Mouse (Mus musculus) forebrain, embryonic 10.5 days (tissue): ENCODE measurements around the gene Lap3. TPM values are rescaled to one million over a fixed set of nuclear protein-coding genes. Genes with fewer than 3 reads are reported as not detected.

Source experiments
- DNase-seq: peaks from one replicate; pipeline ENCODE4 v3.0.0-alpha.2; 2017; ENCODE audit warnings: low spot score; ENCODE audit errors: extremely low spot score
- H3K27ac ChIP-seq: fragments of 300-500 bp; sonication (generic); 2 replicates; pipeline ENCODE4 v1.5.1; 2016; ENCODE audit warnings: mild to moderate bottlenecking
- H3K27me3 ChIP-seq: fragments of 300-500 bp; sonication (generic); 2 replicates; pipeline ENCODE4 v1.6.1; 2016; ENCODE audit warnings: mild to moderate bottlenecking; ENCODE audit not compliant: poor library complexity, severe bottlenecking
- H3K36me3 ChIP-seq: fragments of 300-500 bp; sonication (generic); replicated peaks from 2 replicates; pipeline ENCODE4 v1.6.1; 2016; ENCODE audit warnings: mild to moderate bottlenecking, moderate library complexity
- H3K4me1 ChIP-seq: fragments of 300-500 bp; sonication (generic); 2 replicates; pipeline ENCODE4 v1.6.1; 2016
- H3K4me3 ChIP-seq: fragments of 300-500 bp; sonication (generic); 2 replicates; pipeline ENCODE4 v1.5.1; 2016; ENCODE audit warnings: mild to moderate bottlenecking, moderate library complexity
- H3K9me3 ChIP-seq: fragments of 300-500 bp; sonication (generic); 2 replicates; pipeline ENCODE4 v1.6.1; 2016; ENCODE audit warnings: mild to moderate bottlenecking, moderate library complexity
- WGBS: fragments of 180-500 bp; shearing (Covaris S2); methylation state at CpG from one replicate; pipeline ENCODE4 v1.1.7; 2016; 5-methylcytosine and 5-hydroxymethylcytosine counted together
- polyA plus RNA-seq: library from polyadenylated mRNA; unstranded; fragments of >200 nt; fragmentation: Nextera tagmentation; extraction: Ambion mirVana; gene quantifications from 2 replicates; pipeline ENCODE4 v1.2.1, GENCODE M21; 2016

Gene Lap3
- polyA plus RNA-seq, 1 experiment from 2014 or later = 114 TPM

GRCm38 (mm10) chr5:45510071-45510470 is 16.9 kb downstream of the Lap3 start:
- no peaks in the 10 kb centered on the region for H3K27me3 ChIP-seq
- no peaks in the 10 kb centered on the region for H3K9me3 ChIP-seq
- no peaks in the 10 kb centered on the region for H3K4me1 ChIP-seq
- peaks cover 96% of the 10 kb centered on the region for H3K36me3 ChIP-seq
- WGBS = 85% methylated on average over 7 of the region's 7 CpGs
- DNase-seq = no peak
- no peak overlapping the region for H3K27ac ChIP-seq
- no peak overlapping the region for H3K4me3 ChIP-seq

GRCm38 (mm10) chr5:45512908-45513307 is 19.7 kb downstream of the Lap3 start:
- DNase-seq = no peak
- Histone ChIP-seq H3K9me3 (no peaks in the 10 kb centered on the region), H3K27ac (no peak overlapping the region), H3K36me3 (peaks cover 80% of the 10 kb centered on the region), H3K27me3 (no peaks in the 10 kb centered on the region), H3K4me3 (no peak overlapping the region), H3K4me1 (no peaks in the 10 kb centered on the region)
- WGBS = 90% methylated on average over 6 of the region's 6 CpGs

GRCm38 (mm10) chr5:45513511-45513910 is 20.3 kb downstream of the Lap3 start:
- no peaks in the 10 kb centered on the region for H3K27me3 ChIP-seq
- H3K4me1 ChIP-seq = no peaks in the 10 kb centered on the region
- no peak overlapping the region for H3K27ac ChIP-seq
- DNase-seq = no peak
- no peaks in the 10 kb centered on the region for H3K9me3 ChIP-seq
- no peak overlapping the region for H3K4me3 ChIP-seq
- 90% methylated on average over 2 of the region's 2 CpGs for WGBS
- H3K36me3 ChIP-seq = peaks cover 75% of the 10 kb centered on the region

GRCm38 (mm10) chr5:45514599-45514998 is 21.4 kb downstream of the Lap3 start:
- Histone ChIP-seq H3K4me1 (peaks cover 1% of the 10 kb centered on the region), H3K36me3 (peaks cover 66% of the 10 kb centered on the region), H3K27ac (no peak overlapping the region), H3K4me3 (no peak overlapping the region), H3K9me3 (no peaks in the 10 kb centered on the region), H3K27me3 (no peaks in the 10 kb centered on the region)
- no peak for DNase-seq
- 90% methylated on average over 1 of the region's 1 CpGs for whole genome bisulfite sequencing

- Histone ChIP-seq H3K36me3 (peaks cover 60% of the 10 kb centered on the region), H3K27ac (no peak overlapping the region), H3K4me3 (no peak overlapping the region), H3K9me3 (no peaks in the 10 kb centered on the region), H3K4me1 (peaks cover 4% of the 10 kb centered on the region), H3K27me3 (no peaks in the 10 kb centered on the region)
- no peak for DNase-seq
- WGBS = 95% methylated on average over 10 of the region's 10 CpGs
Measured at GRCm38 (mm10) chr5:45515151-45515743, 22.1 kb downstream of the Lap3 start.

- Histone ChIP-seq H3K4me3 (peak within 1 kb of the TSS; percentile 94), H3K9me3 (no peaks in the 10 kb centered on the region), H3K4me1 (peaks cover 19% of the 10 kb centered on the region), H3K27ac (peak within 1 kb of the TSS; percentile 94), H3K36me3 (peaks cover 31% of the 10 kb centered on the region), H3K27me3 (no peaks in the 10 kb centered on the region)
- DNase-seq = peak; percentile 92
- 2% methylated on average over 56 of the region's 56 CpGs for WGBS
Measured at GRCm38 (mm10) chr5:45519960-45520808, 27.0 kb downstream of the Lap3 start, which contains the start of gene Med28. Gene Med28, plus strand, starts transcription at chr5:45520229.

GRCm38 (mm10) chr5:45520809-45521110 is 27.6 kb downstream of the Lap3 start:
- WGBS = 5% methylated on average over 5 of the region's 5 CpGs
- peak overlapping the region; percentile 94 for H3K27ac ChIP-seq
- H3K4me3 ChIP-seq = peak overlapping the region; percentile 94

GRCm38 (mm10) chr5:45521601-45522000 is 28.4 kb downstream of the Lap3 start:
- no peak for DNase-seq
- no peaks in the 10 kb centered on the region for H3K9me3 ChIP-seq
- peaks cover 36% of the 10 kb centered on the region for H3K36me3 ChIP-seq
- peak overlapping the region; percentile 94 for H3K4me3 ChIP-seq
- no peaks in the 10 kb centered on the region for H3K27me3 ChIP-seq
- H3K27ac ChIP-seq = no peak overlapping the region
- peaks cover 19% of the 10 kb centered on the region for H3K4me1 ChIP-seq
- 91% methylated on average over 6 of the region's 6 CpGs for WGBS

More at GRCm38 (mm10) chr5:45520809-45521110, 27.6 kb downstream of the Lap3 start:
- Histone ChIP-seq H3K4me1 (peaks cover 19% of the 10 kb centered on the region), H3K9me3 (no peaks in the 10 kb centered on the region), H3K27me3 (no peaks in the 10 kb centered on the region), H3K36me3 (peaks cover 34% of the 10 kb centered on the region)
- DNase-seq = no peak

- 93% methylated on average over 10 of the region's 10 CpGs for WGBS
- Histone ChIP-seq H3K4me3 (no peak overlapping the region), H3K27me3 (no peaks in the 10 kb centered on the region), H3K4me1 (peaks cover 15% of the 10 kb centered on the region), H3K9me3 (no peaks in the 10 kb centered on the region), H3K27ac (no peak overlapping the region), H3K36me3 (peaks cover 68% of the 10 kb centered on the region)
- DNase-seq = no peak
Measured at GRCm38 (mm10) chr5:45525101-45525500, 31.9 kb downstream of the Lap3 start.

GRCm38 (mm10) chr5:45526338-45526737 is 33.2 kb downstream of the Lap3 start:
- DNase-seq = no peak
- WGBS = 90% methylated on average over 4 of the region's 4 CpGs
- H3K4me3 ChIP-seq = no peak overlapping the region
- H3K27ac ChIP-seq = no peak overlapping the region
- no peaks in the 10 kb centered on the region for H3K9me3 ChIP-seq
- peaks cover 8% of the 10 kb centered on the region for H3K4me1 ChIP-seq
- H3K36me3 ChIP-seq = peaks cover 76% of the 10 kb centered on the region
- H3K27me3 ChIP-seq = no peaks in the 10 kb centered on the region

- Histone ChIP-seq H3K36me3 (peaks cover 68% of the 10 kb centered on the region), H3K9me3 (no peaks in the 10 kb centered on the region), H3K27me3 (no peaks in the 10 kb centered on the region), H3K27ac (no peak overlapping the region), H3K4me3 (no peak overlapping the region), H3K4me1 (peaks cover 7% of the 10 kb centered on the region)
- no peak for DNase-seq
- 91% methylated on average over 3 of the region's 3 CpGs for WGBS
Measured at GRCm38 (mm10) chr5:45529696-45530095, 36.5 kb downstream of the Lap3 start.

GRCm38 (mm10) chr5:45534319-45535098 is 41.3 kb downstream of the Lap3 start:
- Histone ChIP-seq H3K36me3 (peaks cover 20% of the 10 kb centered on the region), H3K4me3 (peak overlapping the region; percentile 30)
- WGBS = 4% methylated on average over 16 of the region's 17 CpGs

More at GRCm38 (mm10) chr5:45534319-45535098, 41.3 kb downstream of the Lap3 start:
- Histone ChIP-seq H3K27ac (0 out of 2 replicates have a peak overlapping the region, but pooled peaks have one; percentile 4), H3K9me3 (no peaks in the 10 kb centered on the region), H3K27me3 (no peaks in the 10 kb centered on the region), H3K4me1 (peaks cover 9% of the 10 kb centered on the region)
- peak; percentile 77 for DNase-seq
